Mouse (Mus musculus) liver, embryonic 13.5 days (tissue): ENCODE measurements around the gene Vmn2r2. TPM values are rescaled to one million over a fixed set of nuclear protein-coding genes. Genes with fewer than 3 reads are reported as not detected.

Experiments
- ATAC-seq: fragments of 200-750 bp; cut with Nextera tagmentation; 2 replicates; pipeline ENCODE4 v1.8.0; 2017; ENCODE audit warnings: low read depth, mild to moderate bottlenecking, moderate number of reproducible peaks, moderate library complexity
- DNase-seq: peaks from one replicate; pipeline ENCODE4 v3.0.0; 2022
- H3K27ac ChIP-seq: fragments of 300-500 bp; sonication (generic); 2 replicates; pipeline ENCODE4 v1.5.1; 2015; ENCODE audit warnings: moderate library complexity, mild to moderate bottlenecking, inconsistent platforms
- H3K27me3 ChIP-seq: fragments of 300-500 bp; sonication (generic); 2 replicates; pipeline ENCODE4 v1.6.1; 2015; ENCODE audit warnings: mild to moderate bottlenecking, inconsistent platforms
- H3K36me3 ChIP-seq: fragments of 300-500 bp; sonication (generic); 2 replicates; pipeline ENCODE4 v1.6.1; 2015; ENCODE audit warnings: mild to moderate bottlenecking, inconsistent platforms
- H3K4me1 ChIP-seq: fragments of 300-500 bp; sonication (generic); replicated peaks from 2 replicates; pipeline ENCODE4 v1.6.1; 2015; ENCODE audit warnings: inconsistent platforms
- H3K4me2 ChIP-seq: fragments of 300-500 bp; sonication (generic); 2 replicates; pipeline ENCODE4 v1.6.1; 2015; ENCODE audit warnings: inconsistent platforms, mild to moderate bottlenecking, moderate library complexity
- H3K4me3 ChIP-seq: fragments of 300-500 bp; sonication (generic); replicated peaks from 2 replicates; pipeline ENCODE4 v1.5.1; 2015; ENCODE audit warnings: mild to moderate bottlenecking, inconsistent platforms
- H3K9ac ChIP-seq: fragments of 300-500 bp; sonication (generic); 2 replicates; pipeline ENCODE4 v1.6.1; 2015; ENCODE audit warnings: mild to moderate bottlenecking, inconsistent platforms
- H3K9me3 ChIP-seq: fragments of 300-500 bp; sonication (generic); replicated peaks from 2 replicates; pipeline ENCODE4 v1.6.1; 2016; ENCODE audit warnings: inconsistent platforms
- WGBS: fragments of 180-500 bp; shearing (Covaris S2); methylation state at CpG from one replicate; pipeline ENCODE4 v1.1.7; 2015; ENCODE audit not compliant: insufficient replicate concordance; 5-methylcytosine and 5-hydroxymethylcytosine counted together
- polyA plus RNA-seq: library from polyadenylated mRNA; unstranded; fragments of >200 nt; fragmentation: Nextera tagmentation; extraction: Ambion mirVana; gene quantifications from 2 replicates; pipeline ENCODE4 v1.2.1, GENCODE M21; 2015

Gene Vmn2r2
- polyA plus RNA-seq, result not detected in 2 replicates

DNA sequence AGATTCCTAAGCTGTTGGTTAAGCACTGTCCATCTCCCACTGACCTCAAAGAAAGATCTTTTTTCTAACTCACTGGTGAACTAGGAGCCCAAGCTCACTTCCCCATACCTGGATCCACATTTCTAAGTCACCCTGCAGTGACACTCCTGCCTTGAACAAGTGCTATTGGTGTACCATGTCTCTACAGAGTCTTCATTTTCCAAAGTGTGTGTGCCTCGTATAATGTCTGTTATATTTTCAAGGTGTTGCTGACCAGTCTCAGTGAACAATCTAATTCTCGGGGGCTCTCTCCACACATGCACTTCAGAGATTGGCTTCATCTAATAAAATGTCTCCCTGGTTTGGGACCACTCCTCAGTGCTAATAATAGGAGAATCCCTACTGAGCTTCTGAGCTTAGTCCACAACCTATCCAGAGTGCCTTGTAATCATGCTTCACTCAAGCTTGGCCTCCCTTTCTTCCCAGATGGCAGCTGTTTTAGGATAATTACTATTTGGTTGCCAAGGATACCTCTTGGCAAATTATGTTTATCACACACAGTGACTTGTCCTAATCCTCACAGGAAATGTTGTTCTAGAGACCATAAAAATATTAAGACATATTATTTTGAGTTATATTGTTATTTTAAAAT, at the start of gene Vmn2r2:
TSS of gene Vmn2r2 (minus strand) at position 51 of the 631 bp plus-strand sequence.
- Histone ChIP-seq H3K9me3 (no peaks in the 10 kb centered on the region), H3K27ac (no peak within 1 kb of the TSS), H3K27me3 (no peaks in the 10 kb centered on the region), H3K9ac (no peak within 1 kb of the TSS), H3K36me3 (no peaks in the 10 kb centered on the region), H3K4me2 (no peak within 1 kb of the TSS), H3K4me1 (no peaks in the 10 kb centered on the region), H3K4me3 (no peak within 1 kb of the TSS)
- DNase-seq (no peak), ATAC-seq (no peak)
- 64% methylated on average over 2 of the region's 2 CpGs for WGBS

DNA sequence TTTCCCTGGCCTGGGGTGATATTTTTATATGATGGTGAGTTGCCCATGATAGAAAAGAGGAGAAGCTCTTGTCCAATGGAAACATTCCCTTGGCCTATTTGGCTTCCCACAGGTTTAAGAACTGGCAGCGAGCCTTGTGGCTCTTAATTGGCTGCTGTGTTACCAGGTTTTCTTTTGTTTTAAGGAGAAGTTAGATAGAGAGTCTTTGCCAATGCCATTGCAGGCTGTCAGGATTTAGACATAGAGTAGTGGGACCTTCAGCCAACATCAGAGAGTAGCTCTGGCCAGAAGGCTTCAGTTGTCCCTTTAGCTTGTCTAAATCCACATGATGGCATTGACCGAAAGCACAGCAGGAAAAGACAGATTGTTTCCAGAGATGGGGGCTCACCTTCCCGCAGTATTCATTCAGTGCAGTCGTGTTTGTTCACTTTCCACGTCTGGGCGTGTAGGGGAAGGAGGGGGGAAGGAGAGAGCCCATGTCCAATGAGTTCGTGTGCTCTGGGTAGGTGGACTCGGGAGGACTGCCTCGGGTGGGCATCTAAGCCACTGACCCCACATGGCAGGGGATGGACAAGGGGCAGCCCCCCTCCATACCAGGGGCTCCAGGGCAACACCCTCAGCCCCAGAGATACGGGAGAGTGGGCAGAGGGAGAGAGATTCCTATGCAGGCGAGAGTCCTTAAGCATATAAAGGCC, 28.2 kb downstream of the Vmn2r2 start:
- 64% methylated on average over 11 of the region's 11 CpGs for WGBS
- no peaks in the 10 kb centered on the region for H3K36me3 ChIP-seq
- no peak overlapping the region for H3K9ac ChIP-seq
- no peaks in the 10 kb centered on the region for H3K27me3 ChIP-seq
- DNase-seq (no peak), ATAC-seq (no peak)
- no peak overlapping the region for H3K27ac ChIP-seq
- H3K4me3 ChIP-seq, result no peak overlapping the region
- no peak overlapping the region for H3K4me2 ChIP-seq
- no peaks in the 10 kb centered on the region for H3K9me3 ChIP-seq
- H3K4me1 ChIP-seq, result no peaks in the 10 kb centered on the region

DNA sequence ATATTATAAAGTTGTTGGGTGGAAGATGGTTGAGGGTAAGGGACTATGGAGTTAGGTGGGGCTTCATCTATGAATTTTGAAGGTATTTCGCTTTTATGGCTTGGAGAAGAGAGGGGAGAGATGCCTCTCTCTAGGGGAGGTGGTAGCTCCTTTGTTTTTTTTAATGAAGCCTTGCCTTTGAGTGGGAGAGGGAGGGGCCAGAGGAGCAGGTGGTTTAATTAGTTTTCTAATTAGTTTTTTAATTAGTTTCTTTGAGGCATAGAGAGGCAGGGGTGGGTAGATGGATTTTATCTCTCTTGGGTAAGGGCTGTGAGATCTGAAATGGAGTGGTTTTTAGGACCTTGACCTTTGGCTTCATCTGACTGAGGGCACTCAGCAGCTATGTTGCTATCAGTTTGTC, 29.0 kb downstream of the Vmn2r2 start:
- H3K36me3 ChIP-seq, result no peaks in the 10 kb centered on the region
- H3K27me3 ChIP-seq, result no peaks in the 10 kb centered on the region
- ATAC-seq (no peak), DNase-seq (no peak)
- no peak overlapping the region for H3K9ac ChIP-seq
- WGBS, result 63% methylated on average over 1 of the region's 1 CpGs
- no peak overlapping the region for H3K4me2 ChIP-seq
- no peak overlapping the region for H3K27ac ChIP-seq
- H3K4me1 ChIP-seq, result no peaks in the 10 kb centered on the region
- no peaks in the 10 kb centered on the region for H3K9me3 ChIP-seq
- no peak overlapping the region for H3K4me3 ChIP-seq

DNA sequence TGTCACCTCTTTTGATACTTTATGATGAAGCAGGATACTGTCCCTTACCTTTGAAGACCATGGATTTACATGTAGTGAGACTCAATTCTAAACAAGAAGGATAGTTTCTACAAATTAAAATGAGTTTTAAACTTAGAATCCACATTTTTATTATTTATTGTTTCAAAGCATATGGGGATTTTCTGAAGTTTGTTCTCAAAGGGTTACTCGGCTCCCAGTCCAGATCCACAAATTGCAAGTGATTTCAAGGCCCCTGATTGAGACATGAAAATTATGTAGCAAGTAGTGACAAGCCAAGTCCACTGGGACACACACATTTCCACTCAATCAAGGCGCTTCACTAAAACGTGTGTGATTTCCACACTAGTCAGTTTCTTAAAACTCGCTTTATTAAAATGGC, 60.5 kb downstream of the Vmn2r2 start, which contains the start of gene Vmn2r1:
TSS of gene Vmn2r1 (plus strand) at position 301 of the 400 bp plus-strand sequence.
- no peak for DNase-seq
- Histone ChIP-seq H3K27me3 (no peaks in the 10 kb centered on the region), H3K4me1 (no peaks in the 10 kb centered on the region), H3K9ac (no peak within 1 kb of the TSS), H3K4me3 (no peak within 1 kb of the TSS), H3K27ac (no peak within 1 kb of the TSS), H3K4me2 (no peak within 1 kb of the TSS), H3K9me3 (no peaks in the 10 kb centered on the region), H3K36me3 (no peaks in the 10 kb centered on the region)
- no peak for ATAC-seq
- 61% methylated on average over 4 of the region's 4 CpGs for WGBS

Other genes with a start within 250 kb of the Vmn2r2 start
- gene Plch1, start 242.5 kb downstream of the Vmn2r2 start, polyA plus RNA-seq, result 0.09 and 0.10 TPM in 2 replicates
- 2.2 and 2.3 TPM in 2 replicates for gene E130311K13Rik, start 212.5 kb downstream of the Vmn2r2 start, polyA plus RNA-seq
- 10.2 and 13.1 TPM in 2 replicates for gene Slc33a1, start 177.2 kb downstream of the Vmn2r2 start, polyA plus RNA-seq
- gene Gmps, start 165.8 kb downstream of the Vmn2r2 start, polyA plus RNA-seq, result 29.9 and 35.2 TPM in 2 replicates
- gene Vmn2r1, start 60.4 kb downstream of the Vmn2r2 start, polyA plus RNA-seq, result not detected in 2 replicates
- gene Vmn2r3, start 147.8 kb upstream of the Vmn2r2 start, polyA plus RNA-seq, result not detected in 2 replicates